Mouse (Mus musculus) kidney, embryonic 16.5 days (tissue): ENCODE results near the gene Taar9. TPM values are rescaled to one million over a fixed set of nuclear protein-coding genes. Genes with fewer than 3 reads are reported as not detected.
"Not testable (repeated sequence)": the region's sequence is repeated elsewhere in the genome, so short reads cannot be mapped to it uniquely, and the experiment has no call there.

Experiments used
- ATAC-seq: fragments of 200-750 bp; cut with Nextera tagmentation; 2 replicates; pipeline ENCODE4 v1.8.0; 2017; ENCODE audit warnings: moderate TSS enrichment; ENCODE audit not compliant: low FRiP score, low TSS enrichment
- H3K27ac ChIP-seq: fragments of 300-500 bp; sonication (generic); 2 replicates; pipeline ENCODE4 v1.5.1; 2014; ENCODE audit warnings: low read length
- H3K27me3 ChIP-seq: fragments of 300-500 bp; sonication (generic); 2 replicates; pipeline ENCODE4 v1.6.1; 2014; ENCODE audit warnings: low read length, control low read depth, mixed read lengths; ENCODE audit not compliant: insufficient read depth
- H3K36me3 ChIP-seq: fragments of 300-500 bp; sonication (generic); 2 replicates; pipeline ENCODE4 v1.6.1; 2014; ENCODE audit warnings: low read length, control low read depth, mixed read lengths; ENCODE audit not compliant: insufficient read depth
- H3K4me1 ChIP-seq: fragments of 300-500 bp; sonication (generic); 2 replicates; pipeline ENCODE4 v1.6.1; 2014; ENCODE audit warnings: low read length, control low read depth, mixed read lengths; ENCODE audit not compliant: insufficient read depth
- H3K4me2 ChIP-seq: fragments of 300-500 bp; sonication (generic); replicated peaks from 2 replicates; pipeline ENCODE4 v1.6.1; 2014; ENCODE audit warnings: low read depth, low read length
- H3K4me3 ChIP-seq: fragments of 300-500 bp; sonication (generic); 2 replicates; pipeline ENCODE4 v1.5.1; 2014; ENCODE audit warnings: mild to moderate bottlenecking, low read length
- H3K9ac ChIP-seq: fragments of 300-500 bp; sonication (generic); replicated peaks from 2 replicates; pipeline ENCODE4 v1.6.1; 2014; ENCODE audit warnings: low read length
- H3K9me3 ChIP-seq: fragments of 300-500 bp; sonication (generic); 2 replicates; pipeline ENCODE4 v1.6.1; 2016; ENCODE audit warnings: low read length, control low read depth
- WGBS: fragments of 180-500 bp; shearing (Covaris S2); extraction: QIAGEN DNeasy Blood & Tissue Kit; methylation state at CpG from one replicate; pipeline ENCODE4 v1.1.7; 2014; 5-methylcytosine and 5-hydroxymethylcytosine counted together
- polyA plus RNA-seq: library from polyadenylated mRNA; unstranded; fragments of >200 nt; fragmentation: Nextera tagmentation; extraction: Ambion mirVana; gene quantifications from 2 replicates; pipeline ENCODE4 v1.2.1, GENCODE M21; 2015

The Taar9 gene
- polyA plus RNA-seq, 1 experiment from 2014 or later, result not detected

- H3K27ac ChIP-seq, result no peak overlapping the region
- H3K4me1 ChIP-seq, result no peaks in the 10 kb centered on the region
- H3K36me3 ChIP-seq, result no peaks in the 10 kb centered on the region
- H3K27me3 ChIP-seq, result no peaks in the 10 kb centered on the region
- H3K4me3 ChIP-seq, result no peak overlapping the region
- ATAC-seq, result no peak
- no peaks in the 10 kb centered on the region for H3K9me3 ChIP-seq
- no peak overlapping the region for H3K9ac ChIP-seq
- 90% methylated on average over 5 of the region's 5 CpGs for WGBS
- no peak overlapping the region for H3K4me2 ChIP-seq
Observed at GRCm38 (mm10) chr10:24085936-24086335, 23.4 kb downstream of the Taar9 start.

DNA sequence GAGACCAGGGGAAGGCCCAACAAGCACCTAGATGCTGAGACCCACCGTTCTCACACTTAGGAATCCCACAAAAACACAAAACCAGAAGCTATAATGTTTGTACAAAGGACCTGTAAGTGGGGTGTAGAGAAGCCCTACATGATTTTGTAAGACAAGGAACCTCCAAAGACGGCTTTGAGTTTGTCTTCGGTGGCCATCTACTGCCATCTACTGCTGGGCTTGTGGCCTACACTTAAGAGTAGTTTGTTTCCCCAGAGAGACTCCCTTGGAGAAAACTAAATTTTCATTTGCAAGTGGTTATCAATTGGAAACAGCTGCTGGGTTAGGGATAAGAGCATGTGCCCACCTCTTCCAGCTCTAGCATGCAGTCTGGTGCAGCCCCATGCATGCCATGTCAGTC lies 29.2 kb downstream of the Taar9 start:
- WGBS, result 33% methylated on average over 3 of the region's 3 CpGs
- no peak for ATAC-seq
- H3K9me3 ChIP-seq, result no peaks in the 10 kb centered on the region

GRCm38 (mm10) chr10:24076200-24076599 lies 33.1 kb downstream of the Taar9 start, which contains the start of gene Taar8a:
Gene Taar8a, plus strand, starts transcription at chr10:24076500.
- not testable (repeated sequence) for H3K9ac ChIP-seq, H3K36me3 ChIP-seq, H3K4me2 ChIP-seq, H3K4me3 ChIP-seq, H3K9me3 ChIP-seq, ATAC-seq, H3K27me3 ChIP-seq, H3K27ac ChIP-seq, H3K4me1 ChIP-seq
- WGBS, result 84% methylated on average over 2 of the region's 4 CpGs

More for the DNA sequence above, 29.2 kb downstream of the Taar9 start:
- no peak overlapping the region for H3K9ac ChIP-seq
- H3K4me1 ChIP-seq, result no peaks in the 10 kb centered on the region
- H3K36me3 ChIP-seq, result no peaks in the 10 kb centered on the region
- no peak overlapping the region for H3K4me3 ChIP-seq
- H3K4me2 ChIP-seq, result no peak overlapping the region
- H3K27me3 ChIP-seq, result no peaks in the 10 kb centered on the region
- no peak overlapping the region for H3K27ac ChIP-seq

GRCm38 (mm10) chr10:24074751-24075150 lies 34.6 kb downstream of the Taar9 start:
- not testable (repeated sequence) for ATAC-seq, H3K36me3 ChIP-seq, H3K9me3 ChIP-seq, H3K27me3 ChIP-seq, H3K4me3 ChIP-seq, H3K4me2 ChIP-seq, H3K9ac ChIP-seq, H3K4me1 ChIP-seq, H3K27ac ChIP-seq
- WGBS, result 24% methylated on average over 2 of the region's 2 CpGs

GRCm38 (mm10) chr10:24058986-24059385 lies 50.3 kb downstream of the Taar9 start:
- no peaks in the 10 kb centered on the region for H3K27me3 ChIP-seq
- no peak overlapping the region for H3K27ac ChIP-seq
- H3K9ac ChIP-seq, result no peak overlapping the region
- no peaks in the 10 kb centered on the region for H3K4me1 ChIP-seq
- no peaks in the 10 kb centered on the region for H3K9me3 ChIP-seq
- 74% methylated on average over 3 of the region's 3 CpGs for WGBS
- H3K4me3 ChIP-seq, result no peak overlapping the region
- ATAC-seq, result no peak
- H3K36me3 ChIP-seq, result no peaks in the 10 kb centered on the region
- no peak overlapping the region for H3K4me2 ChIP-seq

Other genes starting within 250 kb of the Taar9 start
- 4.2 and 4.5 TPM in 2 replicates for gene Vnn1, start 214.8 kb downstream of the Taar9 start, polyA plus RNA-seq
- gene Taar1, start 189.2 kb downstream of the Taar9 start, polyA plus RNA-seq, result not detected in 2 replicates
- not detected in 2 replicates for gene Taar2, start 171.0 kb downstream of the Taar9 start, polyA plus RNA-seq
- not detected in 2 replicates for gene Taar3, start 160.0 kb downstream of the Taar9 start, polyA plus RNA-seq
- gene Taar4, start 149.0 kb downstream of the Taar9 start, polyA plus RNA-seq, result not detected in 2 replicates
- gene Taar5, start 138.8 kb downstream of the Taar9 start, polyA plus RNA-seq, result 0.26 TPM in 1 of 2 replicates, not detected in the other
- gene Taar6, start 123.9 kb downstream of the Taar9 start, polyA plus RNA-seq, result not detected in 2 replicates
- gene Taar7a, start 116.1 kb downstream of the Taar9 start, polyA plus RNA-seq, result not detected in 2 replicates
- gene Taar7b, start 109.6 kb downstream of the Taar9 start, polyA plus RNA-seq, result not detected in 2 replicates
- gene Taar7d, start 82.3 kb downstream of the Taar9 start, polyA plus RNA-seq, result not detected in 2 replicates
- not detected in 2 replicates for gene Taar7e, start 71.9 kb downstream of the Taar9 start, polyA plus RNA-seq
- gene Taar7f, start 60.0 kb downstream of the Taar9 start, polyA plus RNA-seq, result not detected in 2 replicates
- gene Taar8a, start 33.0 kb downstream of the Taar9 start, polyA plus RNA-seq, result not detected in 2 replicates
- gene Taar8b, start 17.2 kb downstream of the Taar9 start, polyA plus RNA-seq, result not detected in 2 replicates
- gene Taar8c, start 7.6 kb downstream of the Taar9 start, polyA plus RNA-seq, result not detected in 2 replicates
- gene Stx7, start 39.8 kb upstream of the Taar9 start, polyA plus RNA-seq, result 127 and 146 TPM in 2 replicates
- 23.4 and 24.0 TPM in 2 replicates for gene Moxd1, start 114.0 kb upstream of the Taar9 start, polyA plus RNA-seq